Mouse (Mus musculus) spleen, postnatal 36 days (tissue): ENCODE measurements around the gene Fancc.

Source experiments
- DNase-seq, 2 experiments: peaks; one replicate each; pipeline ENCODE4 v3.0.0; 2022; ENCODE audit warnings: low spot score in 2 of 2, mixed read lengths in 1 of 2

Gene Fancc

DNA sequence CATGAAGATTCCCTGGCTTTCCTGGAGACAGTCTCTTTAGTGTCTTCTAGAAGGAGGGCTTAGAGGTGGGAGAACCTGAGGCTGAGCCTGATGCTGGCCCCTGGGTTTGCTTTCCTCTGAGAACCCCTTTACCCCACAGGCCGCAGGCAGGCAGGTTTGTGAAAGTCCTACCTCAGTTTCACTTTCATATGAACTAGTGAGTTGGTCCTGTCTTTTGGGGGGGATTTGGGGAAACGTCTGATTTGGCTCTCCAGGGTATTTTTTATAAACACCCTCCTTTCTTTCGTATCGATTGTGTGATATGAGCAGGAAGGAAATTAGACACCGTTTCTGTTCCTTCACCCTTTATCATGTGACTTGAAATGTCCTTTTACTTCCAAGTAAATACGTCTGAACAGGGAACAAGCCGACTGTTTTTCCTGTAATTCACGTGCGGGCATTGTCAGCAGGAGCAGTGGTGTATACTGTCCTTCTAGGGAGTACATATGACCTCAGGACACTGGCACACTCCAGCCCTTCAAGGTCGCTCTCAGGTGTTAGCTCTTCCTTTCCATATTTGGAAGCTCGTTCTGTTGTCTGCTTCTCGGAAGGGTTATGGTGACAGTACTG is 250.6 kb downstream of the Fancc start:
- no peak for DNase-seq

DNA sequence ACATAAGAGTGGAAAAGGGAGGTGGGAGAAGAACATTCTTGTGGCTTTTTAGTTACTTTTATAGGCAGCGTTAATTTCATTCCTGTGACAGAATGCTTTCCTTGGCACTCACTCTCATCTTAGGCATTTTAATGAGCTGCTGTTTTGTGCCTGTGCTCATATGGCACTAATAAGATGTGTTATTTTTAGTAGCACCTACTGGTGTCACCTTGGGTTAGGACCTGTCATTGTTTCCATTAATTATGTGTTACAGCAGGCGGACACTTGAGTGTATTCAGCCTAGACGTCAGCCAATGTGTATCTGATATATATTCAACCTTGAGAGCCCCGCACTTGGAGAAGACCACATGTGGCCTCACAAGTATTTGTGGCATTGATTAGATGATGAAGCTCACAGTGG is 251.3 kb downstream of the Fancc start:
- no peak for DNase-seq

DNA sequence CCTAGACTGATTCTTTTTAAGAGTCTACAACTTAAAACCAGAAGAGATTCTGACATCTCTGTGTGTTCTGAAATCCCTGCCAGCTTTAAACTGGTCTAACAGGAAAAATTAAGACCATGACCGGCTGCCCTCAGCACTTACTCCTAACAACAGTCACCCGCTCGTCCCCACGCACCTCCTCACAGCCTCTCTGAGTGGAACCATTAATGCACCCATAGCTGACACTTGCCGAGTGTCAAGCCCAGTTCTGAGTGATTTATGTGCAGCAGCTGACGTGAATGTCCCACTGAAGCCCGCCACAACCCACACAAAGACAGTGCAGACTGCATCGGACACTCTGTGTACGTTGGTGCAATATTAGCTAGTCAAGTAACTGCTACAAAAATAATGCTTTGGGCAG is 251.9 kb downstream of the Fancc start:
- no peak for DNase-seq

DNA sequence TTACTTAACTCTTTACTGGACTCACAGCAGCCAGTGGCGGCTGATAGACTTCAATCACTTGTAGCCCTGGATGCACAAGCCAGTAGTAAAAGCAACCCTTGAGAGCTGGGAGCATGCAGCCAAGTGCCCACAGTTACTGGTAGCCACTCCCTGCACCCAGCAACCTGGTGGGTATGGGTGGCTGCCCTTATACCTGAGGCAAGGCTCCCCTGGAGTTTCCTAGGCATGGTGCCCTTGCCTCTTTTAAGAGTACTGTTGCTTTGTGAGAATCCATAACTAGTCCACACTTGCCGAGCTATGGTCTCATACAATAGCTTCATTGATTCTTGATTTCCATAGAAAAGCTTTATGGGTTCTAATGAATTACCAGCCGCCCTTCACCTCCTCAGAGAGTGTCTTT is 252.7 kb downstream of the Fancc start:
- DNase-seq = no peak

DNA sequence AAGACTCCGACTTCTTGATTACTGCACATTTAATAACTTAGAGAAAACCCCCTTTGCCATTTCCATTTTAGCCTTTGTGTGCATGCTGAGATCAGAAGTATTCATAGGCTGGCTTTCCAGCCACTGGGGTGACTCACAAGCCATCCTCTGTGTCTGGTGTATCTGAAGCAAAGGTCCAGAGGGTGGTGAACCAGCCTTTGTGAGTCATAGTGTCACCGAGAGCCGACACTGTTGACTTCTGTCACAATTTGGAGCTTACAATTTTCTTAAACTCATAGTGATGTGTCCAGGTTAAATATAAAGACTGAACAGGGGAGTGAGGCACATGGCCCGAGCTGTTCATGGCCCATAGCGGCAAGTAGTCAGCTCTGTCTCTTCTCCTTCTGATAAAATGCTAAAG is 253.5 kb downstream of the Fancc start:
- no peak for DNase-seq

DNA sequence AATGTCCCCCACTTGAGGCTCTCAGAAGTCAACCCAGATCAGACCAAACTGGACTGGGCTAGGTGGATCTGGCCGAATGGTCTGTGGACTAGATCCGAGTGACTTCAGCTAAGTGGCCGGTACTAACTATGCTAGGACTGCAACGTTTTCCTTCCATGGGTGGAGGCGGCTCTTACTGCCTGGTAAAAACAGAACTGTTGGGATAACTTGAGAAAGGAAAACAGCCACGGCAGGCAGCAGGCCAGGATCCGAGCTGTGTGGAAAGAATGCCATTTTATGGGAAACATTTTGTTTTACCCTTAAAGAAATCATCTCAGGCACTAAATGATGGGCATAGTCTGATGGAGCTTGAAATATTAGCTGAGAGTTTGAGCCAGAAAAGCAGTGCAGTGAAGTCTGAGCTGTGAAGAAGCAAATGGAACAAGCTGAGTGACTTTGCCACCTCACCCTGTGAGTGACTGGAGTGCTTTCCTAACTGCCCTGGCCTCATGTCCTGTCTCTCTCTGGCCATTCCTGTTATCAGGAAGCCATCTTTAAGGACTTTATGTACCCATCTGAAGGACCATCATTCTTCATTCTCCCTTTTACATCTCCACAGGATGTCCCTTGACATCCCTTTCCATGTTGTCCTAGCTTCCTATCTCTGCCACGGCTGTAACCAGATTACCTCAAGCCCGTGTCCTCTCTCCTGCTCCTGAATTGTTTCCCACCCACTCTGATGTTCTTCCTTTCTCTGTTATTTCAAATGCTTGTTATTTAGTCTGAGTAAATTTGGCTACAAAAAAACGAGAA is 254.5 kb downstream of the Fancc start:
- no peak for DNase-seq

DNA sequence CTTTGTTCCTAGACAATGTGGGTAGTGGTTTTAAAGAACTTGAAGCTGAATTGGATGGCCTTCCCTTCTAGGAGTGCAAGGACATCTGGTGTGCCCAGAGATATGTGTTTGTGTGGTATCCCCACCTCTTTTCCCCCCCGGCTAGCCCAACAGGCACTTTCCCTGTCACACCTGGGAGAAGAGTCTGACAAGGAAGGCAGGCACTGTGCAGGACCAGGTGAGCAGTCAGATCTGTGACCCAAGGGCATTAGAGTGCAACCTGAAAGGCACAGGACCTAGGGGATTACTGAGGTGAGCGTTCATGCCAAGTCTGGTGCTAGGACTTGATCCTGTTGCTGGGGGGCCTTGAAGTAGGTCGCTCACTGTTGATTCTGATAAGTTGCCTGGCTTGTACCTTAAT is 255.4 kb downstream of the Fancc start:
- DNase-seq = no peak

DNA sequence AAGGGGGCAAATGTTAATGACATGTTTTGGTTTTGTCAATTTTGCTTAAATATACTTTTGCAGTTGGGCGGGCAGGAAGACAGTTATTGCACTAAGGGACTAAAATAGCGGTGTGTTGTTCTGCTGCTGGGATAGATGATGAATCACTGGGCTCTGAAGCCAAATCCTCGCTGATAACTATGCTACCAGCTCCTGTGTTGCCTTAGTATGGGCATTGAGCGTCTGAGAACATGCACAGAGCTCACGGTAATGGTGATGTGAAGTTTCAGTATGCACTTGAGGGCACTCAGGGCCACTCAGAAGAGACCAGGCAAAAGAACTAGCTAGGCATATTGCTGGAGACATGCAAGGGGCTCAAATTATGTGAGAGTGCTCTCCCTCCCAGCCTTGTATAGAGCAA is 256.2 kb downstream of the Fancc start:
- DNase-seq = no peak

DNA sequence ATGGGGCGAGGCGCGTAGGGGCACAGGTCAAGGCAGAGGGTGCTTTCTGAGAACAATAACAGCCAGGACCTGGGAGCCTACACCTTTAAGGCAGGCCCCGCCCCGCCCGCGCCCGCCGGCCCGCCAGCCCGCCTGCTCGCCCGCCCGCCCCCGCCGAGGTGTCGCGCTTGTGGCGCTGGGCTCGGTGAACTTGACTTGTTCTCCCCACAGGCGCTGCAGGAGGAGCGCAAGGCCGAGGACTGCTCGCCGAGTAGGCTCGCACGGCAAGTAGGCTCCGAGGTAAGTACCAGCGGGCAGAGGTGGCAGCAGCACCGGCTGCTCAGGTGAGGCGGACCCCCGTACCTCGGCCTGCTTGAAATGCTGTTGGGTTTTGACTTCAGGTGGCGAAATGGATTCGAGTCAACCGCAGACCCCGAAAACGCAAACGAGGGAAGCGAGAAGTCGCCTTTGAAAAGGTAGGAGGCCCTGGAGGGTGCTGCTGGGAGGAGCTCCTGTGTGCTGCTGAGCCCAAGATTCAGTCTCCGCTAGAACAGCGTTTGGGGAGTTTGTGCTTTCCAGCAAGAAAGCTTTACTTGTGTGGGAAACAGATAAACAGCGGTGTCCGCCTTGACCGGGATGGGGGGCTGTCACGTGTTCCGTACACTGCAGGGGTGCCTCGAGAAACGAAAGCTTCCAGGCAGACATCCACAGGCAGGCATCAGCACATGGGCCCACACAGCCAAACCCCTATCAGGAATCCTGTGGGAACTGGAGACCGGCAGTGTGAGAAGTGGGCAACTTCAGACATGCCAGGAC is 257.0 kb downstream of the Fancc start:
- peak; percentile 84 to 85 for DNase-seq

DNA sequence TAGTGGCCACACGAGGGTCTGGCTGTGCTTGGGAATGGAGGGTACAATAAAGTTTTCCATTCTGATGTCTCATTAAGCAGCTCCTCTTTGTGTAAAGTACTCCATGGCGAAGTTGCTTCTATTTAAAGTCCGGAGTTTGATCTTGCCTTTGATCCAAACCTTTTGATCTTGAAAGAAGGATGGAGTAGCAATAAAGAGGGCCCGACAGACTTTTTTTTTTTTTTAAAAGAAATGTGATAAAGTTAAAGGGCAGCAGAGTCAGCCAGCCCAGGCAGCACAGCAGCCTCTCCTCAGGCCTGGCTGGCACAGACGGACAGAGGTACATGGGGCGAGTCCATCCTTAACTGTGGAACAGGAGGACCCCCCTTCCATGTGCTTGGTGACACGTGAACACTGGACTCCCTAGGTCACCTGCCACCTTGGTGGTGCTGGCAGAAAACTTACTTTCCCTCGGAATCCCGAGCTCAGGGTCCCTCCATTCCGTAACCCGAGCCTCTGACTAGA is 257.7 kb downstream of the Fancc start:
- DNase-seq = no peak

DNA sequence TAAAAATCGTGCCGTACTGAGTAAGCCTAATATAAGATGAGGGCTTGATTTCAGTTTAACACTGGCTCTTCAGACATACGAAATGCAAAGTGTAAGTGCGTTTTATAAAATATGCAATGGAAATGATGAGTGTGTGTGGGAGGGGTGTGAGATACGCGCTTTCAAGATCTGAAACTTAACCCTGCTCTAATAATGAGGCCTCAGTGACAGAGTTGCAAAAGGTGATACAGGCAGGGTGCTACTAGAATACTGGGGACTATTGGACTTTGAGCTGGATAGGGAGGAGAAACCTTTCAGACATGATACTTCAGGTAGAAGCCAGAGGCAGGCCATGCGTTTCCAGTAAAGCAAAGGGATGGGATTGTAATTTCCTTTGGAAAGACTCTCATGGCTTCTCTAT is 259.0 kb downstream of the Fancc start:
- no peak for DNase-seq

DNA sequence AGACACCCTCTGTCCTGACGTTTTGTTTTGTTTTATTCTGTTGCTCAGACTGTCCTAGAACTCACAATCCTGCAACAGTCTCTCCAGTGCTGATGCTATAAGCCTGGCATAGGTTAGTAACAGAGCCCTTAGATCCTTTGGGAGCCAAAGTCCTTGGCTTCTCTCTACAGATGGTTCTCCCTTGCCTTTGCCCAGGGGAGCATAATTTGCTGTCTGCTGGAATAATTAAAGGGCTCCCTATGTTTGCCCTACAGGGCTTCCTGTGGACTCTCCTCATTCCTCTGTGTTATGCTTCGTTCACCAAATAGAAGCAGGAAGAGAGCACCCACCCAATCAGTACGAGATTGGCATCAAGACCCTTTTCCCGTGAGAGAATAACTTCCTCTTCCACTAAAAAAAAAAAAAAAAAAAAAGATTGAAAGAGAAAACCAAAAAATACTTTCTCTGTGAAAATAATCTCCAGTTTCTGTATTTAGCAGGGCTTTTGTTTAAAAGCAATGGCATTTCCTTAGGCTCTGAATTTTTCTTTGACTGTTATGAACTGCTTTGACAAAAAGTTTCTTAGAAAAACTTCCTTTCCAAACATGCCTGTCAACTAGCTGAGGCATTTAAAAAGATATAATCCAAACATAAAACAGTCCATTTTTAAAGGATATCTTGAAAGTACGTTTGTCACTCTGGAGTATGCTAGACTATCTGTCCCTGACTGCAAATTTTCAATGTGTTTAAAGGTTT is 260.8 kb downstream of the Fancc start:
- DNase-seq = no peak

DNA sequence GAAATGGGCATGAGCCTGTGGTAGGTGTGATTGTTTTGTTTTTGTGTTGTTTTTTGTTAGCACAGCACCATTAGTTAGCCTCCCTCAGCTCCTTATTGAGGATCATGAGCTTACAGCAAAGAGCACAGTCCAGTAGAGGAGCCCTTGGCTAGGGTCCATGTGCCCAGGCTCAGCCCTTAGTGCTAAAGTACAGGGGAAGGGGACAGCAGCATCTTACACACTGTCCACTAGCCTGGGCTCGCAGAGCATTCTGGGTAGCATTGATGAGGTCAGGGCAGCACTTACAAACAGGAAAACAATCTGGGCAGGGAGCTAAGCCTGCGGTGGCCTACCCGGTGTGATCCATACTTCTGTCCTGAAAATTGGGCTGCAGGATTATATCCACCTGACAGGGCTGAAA is 261.5 kb downstream of the Fancc start:
- DNase-seq = no peak
